Mouse (Mus musculus): Measurements from ENCODE around the gene Pcyt1b. TPM values are rescaled to one million over a fixed set of nuclear protein-coding genes. Genes with fewer than 3 reads are reported as not detected.

Pcyt1b gene
- 4.8 and 5.0 TPM in 2 replicates for polyA plus RNA-seq (2015; fragmentation: Nextera tagmentation; extraction: Ambion mirVana)

DNA sequence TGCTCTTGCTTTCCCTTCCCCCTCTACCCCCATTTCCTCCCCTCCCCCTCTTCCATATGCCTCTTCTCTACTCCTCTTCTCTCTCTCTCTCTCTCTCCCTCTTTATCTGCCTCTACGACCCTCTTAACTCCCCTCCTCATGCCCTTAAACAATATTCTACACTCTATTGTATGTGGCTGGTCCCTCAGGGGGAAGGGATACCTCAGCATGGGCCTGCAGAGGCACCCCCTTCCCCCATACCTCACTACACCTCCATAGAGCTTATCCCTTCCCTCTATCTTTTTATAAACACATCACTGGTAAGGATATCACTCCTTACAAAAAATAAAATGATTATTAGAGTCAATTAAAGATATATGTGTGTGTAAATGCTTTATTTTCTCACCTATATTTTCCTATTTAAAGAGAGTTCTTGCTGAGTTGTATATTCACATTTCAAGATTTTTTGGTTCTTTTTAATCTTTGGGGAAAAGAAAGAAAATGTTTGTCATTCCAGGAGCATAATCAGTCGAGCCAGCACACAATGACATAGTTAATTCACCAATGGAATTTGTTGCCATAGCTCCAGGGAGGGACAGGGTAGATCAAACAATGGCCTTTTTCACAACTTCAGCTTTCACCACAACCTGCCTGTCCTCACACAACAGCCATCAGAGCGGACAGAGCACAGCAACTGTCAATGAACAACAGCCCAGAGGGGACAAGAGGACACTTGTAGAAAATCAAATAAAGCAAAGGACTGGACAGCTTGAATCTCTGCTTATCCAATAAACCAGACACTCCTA lies at the start of gene Pcyt1b:
Pcyt1b (plus strand) TSS at position 646 of the 785 bp plus-strand sequence.
- Histone ChIP-seq H3K9ac (no peak within 1 kb of the TSS), H3K27me3 (0 out of 2 replicates have a peak, but pooled peaks cover 3% of the 10 kb centered on the region), H3K9me3 (no peaks in the 10 kb centered on the region), H3K4me2 (no peak within 1 kb of the TSS), H3K27ac (no peak within 1 kb of the TSS), H3K4me1 (no peaks in the 10 kb centered on the region), H3K36me3 (no peaks in the 10 kb centered on the region), H3K4me3 (no peak within 1 kb of the TSS)
- ATAC-seq (ENCODE audit: insufficient number of reproducible peaks, insufficient read depth, low FRiP score, low TSS enrichment, low read depth): no peak
- 19% methylated on average over 3 of the region's 3 CpGs for WGBS

DNA sequence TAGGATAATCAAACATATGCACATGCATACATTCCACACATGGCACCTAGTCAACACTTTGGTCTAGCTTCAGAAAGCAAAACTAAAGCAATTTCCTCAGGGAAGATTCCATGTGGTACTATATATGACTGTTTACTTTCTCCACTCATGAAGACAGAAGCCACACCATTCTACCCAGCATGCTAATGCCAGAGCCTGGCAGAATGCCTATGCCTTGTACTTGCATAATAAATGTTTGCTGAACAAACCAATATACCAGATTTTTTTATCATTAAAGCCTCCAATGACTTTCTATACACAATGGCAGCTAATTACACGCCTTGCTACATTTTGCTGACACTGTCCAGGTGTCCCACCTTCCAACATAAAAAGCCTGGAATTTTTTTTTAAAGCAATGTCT lies 24.4 kb upstream of the Pcyt1b start:
- no peaks in the 10 kb centered on the region for H3K27me3 ChIP-seq
- peak overlapping the region; percentile 58 for H3K4me2 ChIP-seq
- no peak overlapping the region for H3K9ac ChIP-seq
- 67% methylated on average over 1 of the region's 1 CpGs for WGBS
- peaks cover 4% of the 10 kb centered on the region; the same call in 1 of the 2 replicates for H3K4me1 ChIP-seq
- H3K9me3 ChIP-seq: no peaks in the 10 kb centered on the region
- ATAC-seq (ENCODE audit: insufficient number of reproducible peaks, insufficient read depth, low FRiP score, low TSS enrichment, low read depth): no peak
- no peak overlapping the region for H3K27ac ChIP-seq
- H3K4me3 ChIP-seq: no peak overlapping the region
- no peaks in the 10 kb centered on the region for H3K36me3 ChIP-seq

DNA sequence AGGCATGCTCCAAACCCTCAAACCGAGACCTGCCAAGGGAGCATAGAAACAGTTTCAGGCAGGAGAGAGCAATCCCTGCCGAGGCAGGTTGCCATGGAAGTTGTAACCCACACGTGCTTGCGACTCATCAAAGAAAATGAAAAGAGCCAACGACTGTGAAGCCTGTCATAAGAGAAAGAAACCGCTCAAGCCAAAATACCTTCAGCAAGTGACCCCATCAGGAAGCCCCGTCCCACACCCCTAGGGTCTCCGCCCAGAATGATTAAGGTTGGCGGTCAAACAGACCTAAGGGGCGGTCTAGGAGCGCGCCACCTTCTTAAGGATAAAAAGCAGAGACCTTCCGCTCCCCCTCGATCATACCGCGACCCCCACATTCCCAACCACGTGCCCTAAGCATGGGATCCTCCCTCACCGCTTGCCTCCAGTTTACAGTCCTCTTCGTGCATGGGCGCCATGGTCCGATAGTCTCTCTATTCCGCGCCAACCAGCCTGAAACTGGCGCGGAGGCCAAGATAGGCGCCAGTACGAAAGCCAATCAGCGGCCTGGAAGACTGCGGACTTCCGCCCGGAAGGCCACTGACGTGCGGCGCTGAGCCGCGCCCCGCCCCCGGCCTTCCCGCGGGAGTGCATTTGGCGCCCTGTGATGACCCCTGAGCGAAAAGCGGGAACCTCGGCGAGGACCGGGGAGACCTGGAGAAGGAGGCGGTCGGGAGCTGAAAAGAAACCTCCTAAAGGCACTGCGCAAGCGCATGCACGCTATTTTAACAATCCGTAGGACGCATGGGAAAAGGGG lies 22.8 kb upstream of the Pcyt1b start, which contains the start of gene Pola1:
Pola1 (minus strand) TSS at position 499 of the 793 bp plus-strand sequence.
- Histone ChIP-seq H3K9ac (peak within 1 kb of the TSS; percentile 69), H3K36me3 (no peaks in the 10 kb centered on the region), H3K4me2 (peak within 1 kb of the TSS; percentile 58), H3K4me3 (peak within 1 kb of the TSS; percentile 55), H3K9me3 (no peaks in the 10 kb centered on the region), H3K27me3 (no peaks in the 10 kb centered on the region; the same call in 1 of the 2 replicates), H3K4me1 (peaks cover 4% of the 10 kb centered on the region; the same call in 1 of the 2 replicates), H3K27ac (peak within 1 kb of the TSS; percentile 66)
- WGBS: 23% methylated on average over 53 of the region's 53 CpGs
- peak; percentile 97 for ATAC-seq (ENCODE audit: insufficient number of reproducible peaks, insufficient read depth, low FRiP score, low TSS enrichment, low read depth)

DNA sequence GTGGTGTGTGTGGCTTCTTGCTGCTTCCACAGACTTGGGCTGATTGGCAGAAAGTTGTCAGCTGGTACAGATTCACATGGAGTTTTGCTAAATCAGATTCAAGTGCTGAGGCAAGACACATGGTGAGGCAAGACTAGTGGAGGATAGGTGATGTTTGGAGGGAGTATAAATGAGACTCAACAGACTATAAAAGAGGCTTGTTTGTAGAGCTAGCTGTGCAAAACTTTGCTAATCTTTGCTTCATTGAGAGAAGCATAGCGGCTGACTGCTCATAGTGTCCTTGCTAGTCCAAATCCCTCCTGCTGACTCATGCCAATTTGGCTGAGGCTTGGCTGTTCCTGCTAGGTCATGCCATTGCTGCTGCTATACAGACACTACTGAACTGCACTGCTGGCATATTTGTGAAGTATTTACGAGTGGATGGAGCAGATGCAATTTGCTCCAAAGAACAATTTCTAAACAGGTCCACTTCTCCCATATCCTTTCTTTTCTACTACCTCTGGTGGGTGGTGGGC lies 19.7 kb upstream of the Pcyt1b start:
- H3K9ac ChIP-seq: no peak overlapping the region
- H3K36me3 ChIP-seq: no peaks in the 10 kb centered on the region
- H3K4me1 ChIP-seq: peaks cover 4% of the 10 kb centered on the region; the same call in 1 of the 2 replicates
- H3K27ac ChIP-seq: no peak overlapping the region
- H3K4me3 ChIP-seq: no peak overlapping the region
- H3K4me2 ChIP-seq: no peak overlapping the region
- ATAC-seq (ENCODE audit: insufficient number of reproducible peaks, insufficient read depth, low FRiP score, low TSS enrichment, low read depth): no peak
- WGBS: 83% methylated on average over 2 of the region's 2 CpGs
- H3K9me3 ChIP-seq: no peaks in the 10 kb centered on the region
- no peaks in the 10 kb centered on the region; the same call in 1 of the 2 replicates for H3K27me3 ChIP-seq

DNA sequence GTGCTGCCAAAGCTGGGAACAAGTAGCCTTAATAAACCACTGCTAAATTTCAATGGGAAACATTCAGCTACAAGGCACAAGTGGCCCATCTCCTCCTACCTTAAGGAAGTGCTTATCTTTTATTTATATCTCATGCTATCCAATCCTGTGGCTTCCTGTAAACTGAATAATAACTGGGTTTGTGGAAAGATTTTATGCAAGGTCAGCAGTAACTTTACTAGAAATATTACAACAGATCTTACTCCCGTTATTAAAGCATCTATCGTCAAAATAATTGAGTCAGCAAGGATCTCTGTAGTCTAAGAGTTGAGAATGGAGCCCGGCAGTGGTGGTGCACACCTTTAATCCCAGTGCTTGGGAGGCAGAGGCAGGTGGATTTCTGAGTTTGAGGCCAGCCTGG lies 11.1 kb upstream of the Pcyt1b start:
- Histone ChIP-seq H3K36me3 (no peaks in the 10 kb centered on the region), H3K27ac (no peak overlapping the region), H3K9me3 (no peaks in the 10 kb centered on the region), H3K27me3 (no peaks in the 10 kb centered on the region), H3K4me3 (no peak overlapping the region), H3K9ac (no peak overlapping the region), H3K4me1 (no peaks in the 10 kb centered on the region), H3K4me2 (no peak overlapping the region)
- no peak for ATAC-seq (ENCODE audit: insufficient number of reproducible peaks, insufficient read depth, low FRiP score, low TSS enrichment, low read depth)
- 83% methylated on average over 3 of the region's 3 CpGs for WGBS

DNA sequence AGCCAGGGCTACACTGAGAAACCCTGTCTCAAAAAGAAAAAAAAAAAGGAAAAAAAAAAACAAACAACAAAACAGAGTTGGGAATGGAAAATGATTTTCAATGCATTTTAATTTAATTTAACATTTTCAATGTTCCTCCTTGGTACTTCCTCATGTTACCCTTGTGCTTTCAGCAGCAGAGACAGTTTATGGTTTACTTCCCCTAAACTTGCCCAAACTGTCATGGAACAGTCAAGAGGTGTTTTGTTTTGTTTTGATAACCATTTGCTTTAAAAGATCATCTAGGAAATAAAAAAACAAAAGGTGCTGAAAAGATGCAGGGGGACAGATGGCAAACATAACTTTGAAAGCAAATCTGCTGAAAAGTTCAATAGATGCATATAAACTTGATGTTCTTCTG lies 10.6 kb upstream of the Pcyt1b start:
- no peak overlapping the region for H3K4me2 ChIP-seq
- H3K27ac ChIP-seq: no peak overlapping the region
- no peaks in the 10 kb centered on the region for H3K4me1 ChIP-seq
- no peak overlapping the region for H3K4me3 ChIP-seq
- H3K9ac ChIP-seq: no peak overlapping the region
- H3K9me3 ChIP-seq: no peaks in the 10 kb centered on the region
- no peaks in the 10 kb centered on the region for H3K27me3 ChIP-seq
- H3K36me3 ChIP-seq: no peaks in the 10 kb centered on the region
- ATAC-seq (ENCODE audit: insufficient number of reproducible peaks, insufficient read depth, low FRiP score, low TSS enrichment, low read depth): no peak

DNA sequence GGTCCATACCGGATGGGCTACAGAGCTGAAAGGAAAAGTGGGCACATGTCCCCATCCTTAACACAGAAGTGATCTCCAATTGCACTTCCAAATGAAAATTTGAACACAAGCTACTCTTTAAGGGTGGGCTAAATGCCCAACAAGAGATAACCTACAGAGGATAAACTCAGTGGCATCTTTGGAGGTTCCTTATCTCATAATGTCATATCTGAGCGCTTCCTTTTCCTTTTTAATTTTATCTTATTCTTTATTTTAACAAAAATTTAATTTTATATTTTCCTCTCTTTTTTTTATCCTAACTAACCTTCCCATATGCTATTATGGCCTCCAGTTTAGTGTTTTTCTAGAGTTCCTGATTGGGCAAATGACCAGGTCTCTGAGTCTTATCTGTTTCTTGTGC lies 3.9 kb upstream of the Pcyt1b start:
- no peaks in the 10 kb centered on the region for H3K36me3 ChIP-seq
- no peaks in the 10 kb centered on the region for H3K9me3 ChIP-seq
- no peaks in the 10 kb centered on the region for H3K4me1 ChIP-seq
- no peak overlapping the region for H3K9ac ChIP-seq
- 82% methylated on average over 2 of the region's 2 CpGs for WGBS
- no peak overlapping the region for H3K4me2 ChIP-seq
- H3K27me3 ChIP-seq: 0 out of 2 replicates have a peak, but pooled peaks cover 3% of the 10 kb centered on the region
- no peak overlapping the region for H3K4me3 ChIP-seq
- no peak overlapping the region for H3K27ac ChIP-seq
- no peak for ATAC-seq (ENCODE audit: insufficient number of reproducible peaks, insufficient read depth, low FRiP score, low TSS enrichment, low read depth)

DNA sequence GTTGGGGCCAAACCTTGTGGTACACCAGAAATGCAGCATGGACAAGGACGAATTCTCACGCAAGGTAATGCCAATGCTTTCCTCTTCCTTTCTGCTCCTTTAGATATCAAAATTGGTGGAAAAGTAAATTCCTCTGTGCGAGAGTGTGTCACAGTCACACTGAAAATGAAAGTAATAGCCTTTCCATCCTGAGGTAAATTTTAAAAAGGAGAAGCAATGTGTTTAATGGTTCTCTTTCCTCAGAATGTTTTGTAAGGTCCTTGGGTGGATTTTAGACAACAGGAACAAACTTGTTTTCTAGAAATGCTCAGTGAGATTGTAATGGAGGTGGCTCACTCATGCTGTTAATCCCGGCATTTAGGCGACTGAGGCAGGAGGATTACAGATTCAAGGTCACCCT lies 490 bp downstream of the Pcyt1b start:
- H3K9me3 ChIP-seq: no peaks in the 10 kb centered on the region
- no peaks in the 10 kb centered on the region for H3K36me3 ChIP-seq
- no peak overlapping the region for H3K27ac ChIP-seq
- H3K4me1 ChIP-seq: no peaks in the 10 kb centered on the region
- 75% methylated on average over 5 of the region's 5 CpGs for WGBS
- ATAC-seq (ENCODE audit: insufficient number of reproducible peaks, insufficient read depth, low FRiP score, low TSS enrichment, low read depth): no peak
- H3K4me2 ChIP-seq: no peak overlapping the region
- H3K27me3 ChIP-seq: 0 out of 2 replicates have a peak, but pooled peaks cover 3% of the 10 kb centered on the region
- H3K9ac ChIP-seq: no peak overlapping the region
- H3K4me3 ChIP-seq: no peak overlapping the region

DNA sequence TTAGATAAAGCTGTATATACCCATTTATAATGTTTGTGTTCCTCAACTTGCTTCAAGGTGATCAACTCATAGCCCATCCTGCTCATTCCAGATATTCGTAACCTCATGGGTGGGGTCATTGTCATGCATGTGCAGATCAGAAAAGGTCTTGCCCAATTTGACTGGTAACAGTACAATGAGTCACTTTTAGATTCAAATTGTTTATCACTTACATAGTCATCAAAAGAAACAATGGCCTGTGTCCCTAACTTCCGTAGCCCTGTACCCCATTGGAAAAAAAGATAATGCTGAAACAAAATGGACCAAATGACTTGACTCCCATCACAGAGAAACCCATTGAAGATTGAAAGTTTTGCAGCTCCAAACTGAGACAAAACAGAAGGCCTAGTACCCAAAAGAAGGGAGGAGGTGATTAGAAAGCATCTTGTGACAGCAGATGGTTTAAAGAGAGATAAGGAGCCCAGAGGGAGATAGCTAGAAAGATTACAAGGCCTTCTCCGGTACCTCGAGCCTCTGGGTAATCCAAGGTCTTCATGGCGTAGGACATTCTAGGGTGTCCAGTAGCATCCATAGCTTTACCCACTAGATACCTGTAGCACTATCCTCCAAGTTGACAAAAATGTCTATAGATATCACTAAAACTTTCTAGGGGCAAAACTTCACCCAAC lies 9.4 kb downstream of the Pcyt1b start:
- H3K36me3 ChIP-seq: no peaks in the 10 kb centered on the region
- no peak for ATAC-seq (ENCODE audit: insufficient number of reproducible peaks, insufficient read depth, low FRiP score, low TSS enrichment, low read depth)
- no peaks in the 10 kb centered on the region for H3K9me3 ChIP-seq
- no peak overlapping the region for H3K4me2 ChIP-seq
- no peak overlapping the region for H3K27ac ChIP-seq
- 83% methylated on average over 5 of the region's 5 CpGs for WGBS
- no peaks in the 10 kb centered on the region for H3K4me1 ChIP-seq
- no peak overlapping the region for H3K4me3 ChIP-seq
- no peak overlapping the region for H3K9ac ChIP-seq
- H3K27me3 ChIP-seq: no peaks in the 10 kb centered on the region

DNA sequence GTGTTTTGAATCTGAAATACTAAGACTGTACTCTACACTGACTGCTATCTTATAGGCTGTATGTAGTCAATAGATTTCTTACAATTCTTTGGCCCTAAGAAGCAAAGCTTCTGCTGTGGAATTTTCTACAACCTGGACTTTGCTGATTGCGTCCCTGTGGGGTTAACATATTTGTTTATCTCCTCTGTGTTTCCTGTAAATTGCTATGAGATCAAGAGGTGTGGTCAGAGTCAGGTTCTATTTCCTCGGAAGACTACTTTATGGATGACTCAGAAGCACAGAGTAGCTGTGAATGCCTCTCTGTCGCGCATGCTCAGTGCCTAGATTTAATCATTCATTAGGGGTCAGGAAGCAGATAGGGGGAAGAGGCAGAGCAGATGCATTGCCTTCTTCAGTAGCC lies 10.1 kb downstream of the Pcyt1b start:
- Histone ChIP-seq H3K36me3 (no peaks in the 10 kb centered on the region), H3K4me1 (no peaks in the 10 kb centered on the region), H3K27ac (no peak overlapping the region), H3K9ac (no peak overlapping the region), H3K4me2 (no peak overlapping the region), H3K27me3 (no peaks in the 10 kb centered on the region), H3K9me3 (no peaks in the 10 kb centered on the region), H3K4me3 (no peak overlapping the region)
- WGBS: 78% methylated on average over 4 of the region's 4 CpGs
- ATAC-seq (ENCODE audit: insufficient number of reproducible peaks, insufficient read depth, low FRiP score, low TSS enrichment, low read depth): no peak

DNA sequence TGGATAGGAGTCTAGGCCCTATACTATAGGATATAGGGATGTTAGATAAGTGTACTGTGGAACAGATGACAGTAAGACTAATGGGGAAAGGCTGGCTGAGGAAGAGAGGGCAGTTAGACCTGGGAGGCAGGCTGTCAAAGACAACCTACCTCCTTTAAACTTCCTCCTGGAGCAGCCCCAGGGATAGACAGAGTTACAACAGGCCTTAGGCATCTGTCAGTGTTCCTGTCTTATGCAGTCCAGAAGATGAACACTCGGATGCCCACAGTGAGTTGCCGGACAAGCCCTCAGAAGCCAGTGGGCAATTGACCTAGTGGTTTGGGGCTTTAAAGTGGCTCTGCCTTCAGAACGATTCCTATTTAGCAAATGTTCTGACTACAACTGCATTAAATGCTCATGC lies 19.8 kb downstream of the Pcyt1b start:
- 35% methylated on average over 3 of the region's 3 CpGs for WGBS
- Histone ChIP-seq H3K9ac (no peak overlapping the region), H3K27ac (peak overlapping the region; percentile 87; the same call in 1 of the 2 replicates), H3K27me3 (0 out of 2 replicates have a peak, but pooled peaks cover 9% of the 10 kb centered on the region), H3K4me2 (peak overlapping the region; percentile 60), H3K4me1 (no peaks in the 10 kb centered on the region), H3K36me3 (no peaks in the 10 kb centered on the region), H3K9me3 (no peaks in the 10 kb centered on the region), H3K4me3 (peak overlapping the region; percentile 42)
- ATAC-seq (ENCODE audit: insufficient number of reproducible peaks, insufficient read depth, low FRiP score, low TSS enrichment, low read depth): no peak

All from embryonic facial prominence, embryonic 13.5 days (tissue).